Mouse (Mus musculus): ENCODE measurements at regions not wholly inside any gene's neighbourhood (a gene's known extent, or its start where the extent isn't known, plus 50 kb on each side); places are given as distances from the start of the nearest gene placed in this dataset.
A peak's percentile ranks its signal among the peaks of the same experiment; 100 is the strongest.

- DNase-seq (ENCODE audit: low spot score) = no peak
Observed at GRCm38 (mm10) chr4:105560055-105560454, 229.6 kb upstream of the Gm12728 start.

GRCm38 (mm10) chr4:105560781-105561180 is 228.9 kb upstream of the Gm12728 start:
- no peak for DNase-seq (ENCODE audit: low spot score)

GRCm38 (mm10) chr4:105561611-105562010 is 228.1 kb upstream of the Gm12728 start:
- DNase-seq (ENCODE audit: low spot score) = no peak

DNA sequence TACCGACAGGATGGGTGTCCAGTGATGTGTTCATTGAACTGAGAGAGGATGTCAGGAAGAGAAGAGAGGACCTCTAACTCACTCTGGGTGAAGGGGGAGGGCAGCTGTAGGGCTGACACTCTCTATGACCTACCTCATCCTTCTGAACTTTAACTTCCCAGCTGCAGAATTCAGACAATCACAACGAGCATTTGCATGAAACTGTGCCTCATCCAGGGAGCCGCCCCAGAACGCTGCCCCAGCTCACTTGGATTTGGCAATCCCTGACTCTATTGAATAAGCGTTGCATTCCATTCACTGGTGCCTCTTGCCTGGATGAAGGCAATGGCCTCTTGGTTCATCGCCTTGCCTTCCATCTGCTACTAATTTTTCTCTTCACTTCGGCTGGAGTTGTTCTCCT is 223.9 kb upstream of the Gm12728 start:
- no peak for DNase-seq (ENCODE audit: low spot score)

- no peak for DNase-seq (ENCODE audit: low spot score)
Observed at GRCm38 (mm10) chr4:105566513-105567457, 222.9 kb upstream of the Gm12728 start.

DNA sequence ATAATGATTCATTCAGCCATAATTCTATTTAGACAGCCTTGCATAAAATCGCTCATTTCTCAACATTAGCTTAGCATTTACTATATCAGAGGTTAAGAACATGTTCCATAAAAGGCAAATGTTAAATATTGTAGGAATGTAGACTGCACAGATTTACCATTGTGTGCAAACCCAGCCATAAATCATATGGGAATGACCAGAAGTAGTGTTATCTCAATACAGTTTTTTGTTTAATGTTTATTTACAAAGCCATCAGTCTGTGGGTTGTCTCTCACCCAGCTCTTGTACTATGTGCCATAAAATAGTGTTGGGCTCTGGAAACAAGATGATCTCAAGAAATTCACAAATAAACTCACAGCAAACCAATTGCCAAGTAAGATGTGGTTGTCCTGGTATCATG is 220.0 kb upstream of the Gm12728 start:
- DNase-seq (ENCODE audit: low spot score) = no peak

GRCm38 (mm10) chr4:105575550-105575949 is 214.1 kb upstream of the Gm12728 start:
- DNase-seq (ENCODE audit: low spot score) = no peak

- no peak for DNase-seq (ENCODE audit: low spot score)
Observed at GRCm38 (mm10) chr4:105580987-105581386, 208.7 kb upstream of the Gm12728 start.

GRCm38 (mm10) chr4:105584329-105584925 is 205.2 kb upstream of the Gm12728 start:
- peak; percentile 36 for DNase-seq (ENCODE audit: low spot score)

- DNase-seq (ENCODE audit: low spot score) = no peak
Observed at GRCm38 (mm10) chr4:105603661-105604060, 186.0 kb upstream of the Gm12728 start.

GRCm38 (mm10) chr4:105604607-105605006 is 185.1 kb upstream of the Gm12728 start:
- no peak for DNase-seq (ENCODE audit: low spot score)

GRCm38 (mm10) chr4:105606731-105607130 is 182.9 kb upstream of the Gm12728 start:
- peak; percentile 71 for DNase-seq (ENCODE audit: low spot score)

DNA sequence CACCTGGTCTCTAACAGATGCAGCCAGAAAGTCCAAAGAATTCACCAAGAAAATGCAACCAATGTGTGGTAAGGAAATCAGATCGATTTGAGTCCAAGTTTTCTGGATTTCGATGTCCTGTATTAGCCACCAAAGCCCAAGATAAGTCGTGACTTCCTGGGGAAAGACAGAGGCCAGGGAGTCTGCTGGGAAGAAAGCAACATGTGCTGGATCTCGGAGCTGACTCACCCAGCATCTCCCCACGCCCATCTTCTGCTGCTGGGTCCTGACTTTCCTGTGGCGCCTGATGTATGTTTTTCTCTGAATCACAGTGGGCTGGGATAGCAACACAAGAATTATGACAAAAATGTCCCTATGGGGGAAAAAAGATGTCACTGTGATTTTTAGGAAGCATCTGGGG is 178.8 kb upstream of the Gm12728 start:
- DNase-seq (ENCODE audit: low spot score) = no peak

DNA sequence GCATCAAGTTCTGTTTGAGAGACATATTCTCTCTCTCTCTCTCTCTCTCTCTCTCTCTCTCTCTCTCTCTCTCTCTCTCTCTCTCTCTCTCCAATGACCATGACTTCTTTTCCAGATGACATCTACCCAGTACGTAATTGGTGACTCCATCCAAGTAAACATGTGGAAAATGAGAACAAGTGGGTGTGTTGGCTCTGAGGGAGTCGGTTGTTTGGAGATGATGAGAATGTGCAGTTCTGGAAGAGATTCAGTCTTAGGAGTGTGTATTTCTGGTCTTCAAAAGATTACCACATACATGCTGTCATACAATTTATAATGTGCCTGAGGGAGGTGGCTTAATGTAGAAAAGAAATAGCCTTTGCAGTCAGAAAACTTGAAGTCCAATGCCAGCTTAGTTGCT is 175.3 kb upstream of the Gm12728 start:
- no peak for DNase-seq (ENCODE audit: low spot score)

DNA sequence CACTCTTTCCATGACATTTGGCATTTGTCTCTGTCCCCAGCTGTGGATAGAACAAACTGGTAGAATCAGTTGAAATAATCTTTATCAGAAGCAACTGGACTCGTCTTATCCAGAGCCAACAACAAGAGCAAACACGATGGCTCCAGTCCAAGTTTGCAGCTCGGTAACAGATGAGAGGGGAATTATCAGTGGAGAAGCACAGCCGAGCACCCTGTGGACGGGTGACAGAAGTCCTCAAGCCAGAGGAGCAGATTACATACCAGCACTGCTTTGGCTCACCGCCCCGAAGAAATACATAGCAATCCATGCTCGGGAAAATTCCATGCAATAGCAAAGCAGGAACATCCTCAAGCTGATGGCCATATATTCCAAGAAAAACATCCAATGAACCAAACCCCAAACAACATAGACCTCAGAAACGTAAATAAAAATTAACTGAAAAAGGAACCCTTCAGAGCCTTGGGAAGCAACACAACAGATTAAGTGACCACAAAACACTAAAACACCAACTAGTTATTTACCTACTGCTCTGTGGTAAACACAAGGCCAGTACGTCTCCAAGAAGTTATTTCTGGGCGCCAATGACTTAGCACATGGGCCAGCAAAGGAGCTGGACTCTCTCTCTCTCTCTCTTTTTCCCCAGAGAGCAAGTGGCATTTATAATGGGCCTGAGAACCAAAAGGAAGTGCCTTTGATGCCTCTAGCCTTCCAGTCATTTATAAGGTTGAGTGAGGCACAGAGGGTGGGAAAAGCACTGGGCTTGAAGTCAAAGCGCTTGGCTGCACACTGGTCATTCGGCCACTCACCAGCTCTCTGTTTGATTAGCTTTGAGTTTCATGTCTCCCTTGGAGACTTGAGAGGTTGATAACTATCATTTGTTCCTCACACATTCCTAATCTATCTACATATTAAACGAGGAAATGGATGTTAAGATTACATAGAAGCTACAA is 163.0 kb upstream of the Gm12728 start:
- no peak for DNase-seq (ENCODE audit: low spot score)

DNA sequence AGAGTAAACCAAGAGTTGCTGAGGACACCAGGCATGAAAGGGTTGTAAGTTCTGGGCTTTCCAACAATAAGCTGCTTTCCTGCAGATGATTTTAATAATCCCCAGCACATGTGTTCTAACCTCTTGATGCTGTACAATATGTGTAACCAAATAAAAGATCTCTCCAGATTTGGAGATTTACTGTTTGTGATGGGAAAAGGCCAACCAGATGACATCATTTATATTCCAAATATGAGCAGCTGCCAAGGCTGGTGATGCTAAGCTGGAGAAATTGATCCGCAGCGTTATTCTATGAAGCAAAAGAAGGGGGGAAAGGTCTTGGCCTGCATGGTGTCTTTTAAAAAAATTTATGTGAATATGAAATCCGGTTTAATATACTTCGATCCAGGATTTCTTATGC is 160.1 kb upstream of the Gm12728 start:
- DNase-seq (ENCODE audit: low spot score) = no peak

GRCm38 (mm10) chr4:105630595-105631369 is 158.9 kb upstream of the Gm12728 start:
- DNase-seq (ENCODE audit: low spot score) = no peak

DNA sequence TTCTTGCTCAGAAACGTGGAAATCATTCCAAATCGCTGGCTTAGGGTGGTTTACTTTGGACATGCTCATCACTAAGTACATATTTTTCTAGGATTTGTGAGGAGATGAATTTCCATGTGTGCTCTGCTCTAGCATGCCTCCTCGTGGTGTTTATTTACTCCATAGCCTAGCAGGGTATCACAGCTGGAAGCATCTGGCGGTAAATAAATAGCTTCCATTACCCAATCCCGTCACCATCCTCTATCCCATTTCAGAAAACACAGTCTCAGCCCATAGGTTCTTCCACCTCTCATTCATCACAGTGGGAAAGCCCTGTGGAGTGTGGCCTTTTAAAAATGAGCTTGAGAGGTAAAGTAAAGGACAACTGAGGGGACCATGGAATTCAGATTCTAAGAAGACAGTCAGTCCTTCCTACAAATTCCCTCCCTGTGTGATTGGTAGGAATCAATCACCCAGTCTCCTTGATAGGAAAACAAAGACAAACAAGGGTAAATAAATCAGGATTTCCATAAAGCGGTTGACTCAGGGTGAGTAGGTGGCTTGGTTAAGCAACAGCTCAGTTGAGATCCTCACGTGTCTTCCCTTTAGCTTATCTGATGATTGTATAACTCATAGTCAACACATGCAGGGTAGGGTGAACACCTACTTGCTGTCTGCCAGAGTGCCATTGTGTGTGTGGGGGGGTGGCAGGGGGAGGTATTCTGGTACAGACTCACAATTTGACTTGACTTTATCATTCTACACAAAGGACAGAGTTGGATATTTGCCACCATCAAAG is 156.9 kb upstream of the Gm12728 start:
- no peak for DNase-seq (ENCODE audit: low spot score)

DNA sequence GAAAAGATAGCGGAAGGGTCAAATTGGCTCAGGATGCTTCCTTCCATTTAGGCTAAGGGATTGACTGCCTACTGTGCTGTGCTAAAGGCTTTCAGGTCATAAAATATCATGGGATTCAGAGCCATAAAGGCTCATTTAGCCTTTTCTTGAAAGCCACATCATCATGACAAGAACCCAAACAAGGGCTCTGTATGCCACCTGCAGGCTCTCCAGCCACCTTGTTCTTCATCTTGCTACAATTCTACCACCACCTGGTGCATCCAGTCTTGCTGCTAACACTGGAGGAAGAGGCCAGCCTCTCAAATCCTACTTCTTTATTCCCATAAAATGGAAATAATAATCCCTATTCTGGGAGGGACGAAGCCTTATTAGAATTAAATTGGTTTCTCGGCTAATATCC is 155.9 kb upstream of the Gm12728 start:
- DNase-seq (ENCODE audit: low spot score) = no peak

- DNase-seq (ENCODE audit: low spot score) = no peak
Observed at GRCm38 (mm10) chr4:105640793-105641192, 148.9 kb upstream of the Gm12728 start.

DNA sequence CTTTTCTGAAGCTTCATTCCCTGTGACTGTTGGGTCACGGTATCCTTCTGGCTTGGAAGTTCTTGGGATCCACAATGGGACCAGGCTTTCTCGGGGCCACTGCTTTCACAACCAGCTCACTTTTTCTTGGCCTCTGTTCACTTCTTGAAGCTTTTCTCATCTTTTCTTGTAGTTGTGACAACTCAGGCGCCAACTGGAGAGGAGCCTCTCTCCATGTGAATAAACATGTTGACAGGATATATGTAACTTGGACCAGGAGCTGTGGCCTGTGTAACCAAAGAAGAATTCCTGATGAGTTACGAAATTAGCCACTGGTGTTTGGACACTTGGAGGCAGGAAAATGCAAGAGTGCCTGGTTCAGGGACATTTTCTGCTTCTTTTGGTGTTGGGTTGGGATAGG is 148.1 kb upstream of the Gm12728 start:
- no peak for DNase-seq (ENCODE audit: low spot score)

All from retina, embryonic 14.5 days (tissue).